Mouse (Mus musculus) spleen, postnatal 36 days (tissue): ENCODE measurements around the gene Ltc4s.
A peak's percentile ranks its signal among the peaks of the same experiment; 100 is the strongest.

Source experiments
- DNase-seq, 2 experiments: peaks; one replicate each; pipeline ENCODE4 v3.0.0; 2022; ENCODE audit warnings: low spot score in 2 of 2, mixed read lengths in 1 of 2

The Ltc4s gene

GRCm38 (mm10) chr11:50238324-50238723 is at the start of gene Ltc4s:
Ltc4s (minus strand) TSS chr11:50238616.
- DNase-seq = peak in 1 of 2 experiments; percentile 28

- no peak for DNase-seq
These were observed 48.0 kb upstream of the Ltc4s start for GRCm38 (mm10) chr11:50286428-50286827.

- no peak for DNase-seq
These were observed 47.3 kb upstream of the Ltc4s start for GRCm38 (mm10) chr11:50285696-50286095.

GRCm38 (mm10) chr11:50285263-50285662 is 46.8 kb upstream of the Ltc4s start:
- DNase-seq = no peak

- DNase-seq = no peak
These were observed 41.6 kb upstream of the Ltc4s start for GRCm38 (mm10) chr11:50280053-50280452.

- DNase-seq = no peak
These were observed 40.6 kb upstream of the Ltc4s start for GRCm38 (mm10) chr11:50279005-50279404.

GRCm38 (mm10) chr11:50277706-50278105 is 39.3 kb upstream of the Ltc4s start:
- no peak for DNase-seq

- no peak for DNase-seq
These were observed 38.6 kb upstream of the Ltc4s start for GRCm38 (mm10) chr11:50277025-50277424.

- DNase-seq = peak in 1 of 2 experiments; percentile 24
These were observed 37.2 kb upstream of the Ltc4s start for GRCm38 (mm10) chr11:50275568-50276151.

- DNase-seq = no peak
These were observed 36.7 kb upstream of the Ltc4s start for GRCm38 (mm10) chr11:50275077-50275476.

- no peak for DNase-seq
These were observed 34.4 kb upstream of the Ltc4s start for GRCm38 (mm10) chr11:50272819-50273218.

- DNase-seq = no peak
These were observed 31.5 kb upstream of the Ltc4s start for GRCm38 (mm10) chr11:50269885-50270284.

- DNase-seq = no peak
These were observed 30.7 kb upstream of the Ltc4s start for GRCm38 (mm10) chr11:50269163-50269562.

- no peak for DNase-seq
These were observed 28.6 kb upstream of the Ltc4s start for GRCm38 (mm10) chr11:50266997-50267396.

GRCm38 (mm10) chr11:50265931-50266330 is 27.5 kb upstream of the Ltc4s start:
- DNase-seq = no peak

GRCm38 (mm10) chr11:50263198-50263597 is 24.8 kb upstream of the Ltc4s start:
- DNase-seq = no peak

- DNase-seq = no peak
These were observed 23.6 kb upstream of the Ltc4s start for GRCm38 (mm10) chr11:50262020-50262419.

GRCm38 (mm10) chr11:50258310-50258709 is 19.9 kb upstream of the Ltc4s start:
- no peak for DNase-seq

- no peak for DNase-seq
These were observed 18.2 kb upstream of the Ltc4s start for GRCm38 (mm10) chr11:50256615-50257014.

GRCm38 (mm10) chr11:50254010-50254580 is 15.7 kb upstream of the Ltc4s start:
- no peak for DNase-seq

GRCm38 (mm10) chr11:50253393-50253792 is 15.0 kb upstream of the Ltc4s start:
- DNase-seq = no peak

- no peak for DNase-seq
These were observed 14.4 kb upstream of the Ltc4s start for GRCm38 (mm10) chr11:50252684-50253265.

- DNase-seq = no peak
These were observed 13.8 kb upstream of the Ltc4s start for GRCm38 (mm10) chr11:50252166-50252565.
